Mouse (Mus musculus) left cerebral cortex, adult 18-20 months (tissue): ENCODE results near the gene Ttn. TPM values are rescaled to one million over a fixed set of nuclear protein-coding genes. Genes with fewer than 3 reads are reported as not detected.

Experiments
- DNase-seq, 2 experiments: peaks; one replicate each; pipeline ENCODE4 v3.0.0; 2021 to 2022; ENCODE audit warnings: low spot score in 2 of 2, mixed read lengths in 1 of 2
- total RNA-seq, 2 experiments: library from RNA; stranded (reverse); gene quantifications; 2 replicates each; pipeline ENCODE4 v1.2.3; 2021

Ttn gene
- total RNA-seq, 2 experiments from 2014 or later: 0.40 to 0.53 TPM

- no peak for DNase-seq
Measured at GRCm38 (mm10) chr2:76850066-76850465, 132.3 kb downstream of the Ttn start.

GRCm38 (mm10) chr2:76843162-76843561, 139.2 kb downstream of the Ttn start:
- DNase-seq: no peak

- DNase-seq: no peak
Measured at GRCm38 (mm10) chr2:76820472-76820871, 161.9 kb downstream of the Ttn start.

GRCm38 (mm10) chr2:76817796-76818195, 164.6 kb downstream of the Ttn start:
- DNase-seq: no peak

- no peak for DNase-seq
Measured at GRCm38 (mm10) chr2:76814048-76814817, 168.1 kb downstream of the Ttn start.

GRCm38 (mm10) chr2:76811160-76811559, 171.2 kb downstream of the Ttn start:
- no peak for DNase-seq

GRCm38 (mm10) chr2:76808334-76808733, 174.0 kb downstream of the Ttn start:
- DNase-seq: no peak

GRCm38 (mm10) chr2:76807284-76807683, 175.1 kb downstream of the Ttn start:
- DNase-seq: no peak

GRCm38 (mm10) chr2:76806861-76807260, 175.5 kb downstream of the Ttn start:
- DNase-seq: no peak

- no peak for DNase-seq
Measured at GRCm38 (mm10) chr2:76806376-76806775, 176.0 kb downstream of the Ttn start.

- DNase-seq: no peak
Measured at GRCm38 (mm10) chr2:76805191-76805892, 177.0 kb downstream of the Ttn start.

- DNase-seq: no peak
Measured at GRCm38 (mm10) chr2:76784171-76784570, 198.2 kb downstream of the Ttn start.

- DNase-seq: no peak
Measured at GRCm38 (mm10) chr2:76780792-76781191, 201.6 kb downstream of the Ttn start.

- DNase-seq: no peak
Measured at GRCm38 (mm10) chr2:76769831-76770230, 212.5 kb downstream of the Ttn start.

GRCm38 (mm10) chr2:76767231-76767630, 215.1 kb downstream of the Ttn start:
- no peak for DNase-seq

GRCm38 (mm10) chr2:76764526-76764925, 217.8 kb downstream of the Ttn start:
- no peak for DNase-seq

GRCm38 (mm10) chr2:76762154-76762553, 220.2 kb downstream of the Ttn start:
- DNase-seq: no peak

- no peak for DNase-seq
Measured at GRCm38 (mm10) chr2:76756461-76756860, 225.9 kb downstream of the Ttn start.

GRCm38 (mm10) chr2:76751993-76752392, 230.4 kb downstream of the Ttn start:
- no peak for DNase-seq

GRCm38 (mm10) chr2:76749341-76750110, 232.8 kb downstream of the Ttn start:
- DNase-seq: no peak

- DNase-seq: no peak
Measured at GRCm38 (mm10) chr2:76748696-76749095, 233.7 kb downstream of the Ttn start.

- no peak for DNase-seq
Measured at GRCm38 (mm10) chr2:76719650-76720049, 262.7 kb downstream of the Ttn start.
